Mouse (Mus musculus) CH12.LX (cell line): ENCODE measurements at regions not wholly inside any gene's neighbourhood (a gene's known extent, or its start where the extent isn't known, plus 50 kb on each side); places are given as distances from the start of the nearest gene placed in this dataset.

ENCODE experiments used
- DNase-seq: peaks from one replicate; pipeline ENCODE4 v3.0.0-alpha.2; 2013; ENCODE audit errors: extremely low read depth
- H3K27ac ChIP-seq: 2 replicates; pipeline ENCODE4 v1.5.1; 2012; ENCODE audit warnings: low read depth, mild to moderate bottlenecking, control low read depth, moderate library complexity; ENCODE audit not compliant: insufficient read depth
- H3K27me3 ChIP-seq: replicated peaks from 2 replicates; pipeline ENCODE3; 2012; ENCODE audit warnings: inconsistent platforms
- H3K36me3 ChIP-seq, 2 experiments: replicated peaks in 1 of 2; 2 replicates each; pipeline versions ENCODE3 to v1.6.1; 2012; ENCODE audit warnings: inconsistent platforms in 1 of 2, low read length in 1 of 2, mild to moderate bottlenecking in 1 of 2, mixed read lengths in 1 of 2, moderate library complexity in 1 of 2; ENCODE audit not compliant: control insufficient read depth in 1 of 2, insufficient read depth in 1 of 2
- H3K4me1 ChIP-seq, 2 experiments: 2 replicates each; pipeline ENCODE4 v1.6.1; 2012; ENCODE audit warnings: inconsistent platforms in 1 of 2, moderate library complexity in 1 of 2; ENCODE audit not compliant: insufficient read depth in 2 of 2, control insufficient read depth in 1 of 2
- H3K4me2 ChIP-seq: 2 replicates; pipeline ENCODE4 v1.6.1; 2012; ENCODE audit warnings: low read depth, mild to moderate bottlenecking, control low read depth; ENCODE audit not compliant: poor library complexity, insufficient read depth, severe bottlenecking
- H3K4me3 ChIP-seq, 3 experiments: fragments of 150-350 bp in 1 of 3; sonication (generic) in 1 of 3; replicated peaks in 1 of 3; 2 replicates each; pipeline versions ENCODE3 to v1.5.1; 2011 to 2012; ENCODE audit warnings: low read depth in 2 of 3, low read length in 2 of 3, mild to moderate bottlenecking in 2 of 3, moderate library complexity in 2 of 3, control low read depth in 1 of 3, improper control_type of control experiment in 1 of 3, inconsistent platforms in 1 of 3, mixed read lengths in 1 of 3; ENCODE audit not compliant: poor library complexity in 1 of 3
- H3K79me2 ChIP-seq: replicated peaks from 2 replicates; pipeline ENCODE4 v1.6.1; 2012; ENCODE audit warnings: mild to moderate bottlenecking, moderate library complexity; ENCODE audit not compliant: control insufficient read depth, poor library complexity, insufficient read depth, severe bottlenecking; ENCODE audit errors: extremely low read depth
- H3K9ac ChIP-seq: 2 replicates; pipeline ENCODE4 v1.6.1; 2012; ENCODE audit warnings: low read depth, mild to moderate bottlenecking, control low read depth, moderate library complexity; ENCODE audit not compliant: insufficient read depth
- H3K9me3 ChIP-seq: replicated peaks from 2 replicates; pipeline ENCODE3; 2012; ENCODE audit warnings: low read length, inconsistent platforms, mixed read lengths
- E2F4 ChIP-seq: IDR thresholded peaks from 2 replicates; pipeline ENCODE4 v1.6.1; 2011; ENCODE audit warnings: low read depth, low read length, improper control_type of control experiment; ENCODE audit not compliant: insufficient replicate concordance
- EP300 ChIP-seq: IDR thresholded peaks from 2 replicates; pipeline ENCODE4 v1.6.1; 2011; ENCODE audit warnings: low read length, improper control_type of control experiment
- ETS1 ChIP-seq: conservative IDR thresholded peaks from 2 replicates; pipeline ENCODE4 v1.6.1; 2012; ENCODE audit warnings: low read depth, mild to moderate bottlenecking, inconsistent platforms, low read length, improper control_type of control experiment, moderate library complexity
- GABPA ChIP-seq: IDR thresholded peaks from 2 replicates; pipeline ENCODE4 v1.6.1; 2012; ENCODE audit warnings: low read depth, low read length, improper control_type of control experiment, inconsistent platforms; ENCODE audit not compliant: insufficient replicate concordance
- JUN ChIP-seq: IDR thresholded peaks from 2 replicates; pipeline ENCODE4 v1.6.1; 2011; ENCODE audit warnings: low read depth, mild to moderate bottlenecking, low read length, improper control_type of control experiment, moderate library complexity; ENCODE audit not compliant: insufficient read depth
- JUND ChIP-seq: conservative IDR thresholded peaks from 2 replicates; pipeline ENCODE4 v1.6.1; 2011; ENCODE audit warnings: low read depth, low read length, improper control_type of control experiment
- KAT2A ChIP-seq: IDR thresholded peaks from 2 replicates; pipeline ENCODE4 v1.6.1; 2012; ENCODE audit warnings: low read length, improper control_type of control experiment, inconsistent platforms; ENCODE audit not compliant: insufficient replicate concordance
- MAFK ChIP-seq: IDR thresholded peaks from 2 replicates; pipeline ENCODE4 v1.6.1; 2011; ENCODE audit warnings: low read length, improper control_type of control experiment; ENCODE audit not compliant: insufficient replicate concordance
- MAZ ChIP-seq: IDR thresholded peaks from 2 replicates; pipeline ENCODE4 v1.6.1; 2012; ENCODE audit warnings: low read depth, mild to moderate bottlenecking, inconsistent platforms, low read length, improper control_type of control experiment, moderate library complexity
- MXI1 ChIP-seq: IDR thresholded peaks from 2 replicates; pipeline ENCODE4 v1.6.1; 2011; ENCODE audit warnings: mild to moderate bottlenecking, low read depth, low read length, improper control_type of control experiment
- MYC ChIP-seq: IDR thresholded peaks from 2 replicates; pipeline ENCODE4 v1.6.1; 2011; ENCODE audit warnings: low read depth, mild to moderate bottlenecking, improper control_type of control experiment, low read length
- NELFE ChIP-seq: IDR thresholded peaks from 2 replicates; pipeline ENCODE4 v1.6.1; 2011; ENCODE audit warnings: low read depth, low read length, improper control_type of control experiment
- NRF1 ChIP-seq: IDR thresholded peaks from 2 replicates; pipeline ENCODE4 v1.6.1; 2014; ENCODE audit warnings: low read depth, mild to moderate bottlenecking, inconsistent platforms, low read length, improper control_type of control experiment, moderate library complexity
- PAX5 ChIP-seq: IDR thresholded peaks from 2 replicates; pipeline ENCODE4 v1.6.1; 2012; ENCODE audit warnings: low read length, inconsistent platforms, mixed read lengths
- RAD21 ChIP-seq: IDR thresholded peaks from 2 replicates; pipeline ENCODE4 v1.6.1; 2011; ENCODE audit warnings: low read depth, mild to moderate bottlenecking, low read length, improper control_type of control experiment, moderate library complexity
- RCOR1 ChIP-seq: conservative IDR thresholded peaks from 2 replicates; pipeline ENCODE4 v1.6.1; 2012; ENCODE audit warnings: low read depth, mild to moderate bottlenecking, inconsistent platforms, low read length, improper control_type of control experiment
- SIN3A ChIP-seq: IDR thresholded peaks from 2 replicates; pipeline ENCODE4 v1.6.1; 2012; ENCODE audit warnings: low read length, improper control_type of control experiment, inconsistent platforms
- UBTF ChIP-seq: IDR thresholded peaks from 2 replicates; pipeline ENCODE4 v1.6.1; 2012; ENCODE audit warnings: low read depth, mild to moderate bottlenecking, inconsistent platforms, low read length, improper control_type of control experiment, moderate library complexity
- USF2 ChIP-seq: conservative IDR thresholded peaks from 2 replicates; pipeline ENCODE4 v1.6.1; 2011; ENCODE audit warnings: low read depth, low read length, improper control_type of control experiment
- ZC3H11A ChIP-seq: IDR thresholded peaks from 2 replicates; pipeline ENCODE4 v1.6.1; 2012; ENCODE audit warnings: low read depth, mild to moderate bottlenecking, inconsistent platforms, low read length, improper control_type of control experiment
- ZMIZ1 ChIP-seq: IDR thresholded peaks from 2 replicates; pipeline ENCODE4 v1.6.1; 2012; ENCODE audit warnings: low read depth, mild to moderate bottlenecking, inconsistent platforms, low read length, improper control_type of control experiment
- dilution Hi-C: fragments of 300-500 bp; cut with MboI; formaldehyde crosslinking; loops from 2 replicates; pipeline ENCODE4 v1.14.3; 2020; ENCODE audit warnings: low sequenced_read_pairs; ENCODE audit not compliant: extremely low pct_unique_long_range_greater_than_20kb, extremely low pct_ligation_motif_present
- in situ Hi-C: fragments of 300-500 bp; cut with MboI; formaldehyde crosslinking; loops from 3 replicates; pipeline ENCODE4 v1.14.3; 2019; ENCODE audit warnings: low sequenced_read_pairs, low pct_ligation_motif_present, low pct_unique_long_range_greater_than_20kb, mixed read lengths

- Histone ChIP-seq H3K4me2 (no peak overlapping the region), H3K36me3 (no peaks in the 10 kb centered on the region), H3K4me3 (no peak overlapping the region), H3K4me1 (peaks cover 0 to 10% of the 10 kb centered on the region in 2 experiments; a peak in 2 of 4 replicates), H3K79me2 (no peaks in the 10 kb centered on the region), H3K9me3 (no peaks in the 10 kb centered on the region), H3K27me3 (no peaks in the 10 kb centered on the region), H3K9ac (no peak overlapping the region), H3K27ac (no peak overlapping the region)
- in situ Hi-C loops (no loop called here), dilution Hi-C loops (no loop called here)
- no peak for DNase-seq
- no peak for TF ChIP-seq MAZ
- no peak for TF ChIP-seq RCOR1
- no peak for TF ChIP-seq E2F4
- no peak for TF ChIP-seq KAT2A
- TF ChIP-seq EP300 = no peak
- TF ChIP-seq MYC = no peak
- TF ChIP-seq JUND = no peak
- TF ChIP-seq UBTF = no peak
- TF ChIP-seq MAFK = no peak
- TF ChIP-seq USF2 = no peak
- no peak for TF ChIP-seq ZMIZ1
- no peak for TF ChIP-seq ETS1
- no peak for TF ChIP-seq NELFE
- no peak for TF ChIP-seq SIN3A
- TF ChIP-seq ZC3H11A = no peak
- no peak for TF ChIP-seq NRF1
- no peak for TF ChIP-seq RAD21
Observed at GRCm38 (mm10) chr7:82993136-82993535, 126.0 kb downstream of the Mex3b start.

GRCm38 (mm10) chr7:82998848-82999247 is 131.7 kb downstream of the Mex3b start:
- in situ Hi-C loops = no loop called here

More at GRCm38 (mm10) chr7:82998848-82999247, 131.7 kb downstream of the Mex3b start:
- H3K27me3 ChIP-seq = no peaks in the 10 kb centered on the region
- H3K4me1 ChIP-seq = no peaks in the 10 kb centered on the region
- H3K79me2 ChIP-seq = no peaks in the 10 kb centered on the region
- H3K4me3 ChIP-seq = no peak overlapping the region
- H3K36me3 ChIP-seq = no peaks in the 10 kb centered on the region
- dilution Hi-C loops = no loop called here
- H3K9me3 ChIP-seq = peaks cover 2% of the 10 kb centered on the region
- no peak for DNase-seq
- H3K27ac ChIP-seq = no peak overlapping the region
- TF ChIP-seq MXI1 (no peak), MAFK (no peak), PAX5 (no peak), JUN (no peak), NRF1 (no peak), MYC (no peak), GABPA (no peak)
- no peak overlapping the region for H3K4me2 ChIP-seq
- no peak overlapping the region for H3K9ac ChIP-seq
